Mouse (Mus musculus) forebrain, embryonic 13.5 days (tissue): ENCODE results near the gene Nln. TPM values are rescaled to one million over a fixed set of nuclear protein-coding genes. Genes with fewer than 3 reads are reported as not detected.
A peak's percentile ranks its signal among the peaks of the same experiment; 100 is the strongest.

ENCODE experiments used
- ATAC-seq: fragments of 200-750 bp; cut with Nextera tagmentation; 2 replicates; pipeline ENCODE4 v1.8.0; 2017
- H3K27ac ChIP-seq: fragments of 300-500 bp; sonication (generic); 2 replicates; pipeline ENCODE4 v1.5.1; 2015; ENCODE audit warnings: inconsistent platforms, mild to moderate bottlenecking, moderate library complexity
- H3K27me3 ChIP-seq: fragments of 300-500 bp; sonication (generic); 2 replicates; pipeline ENCODE4 v1.6.1; 2015; ENCODE audit warnings: mild to moderate bottlenecking, inconsistent platforms
- H3K36me3 ChIP-seq: fragments of 300-500 bp; sonication (generic); 2 replicates; pipeline ENCODE4 v1.6.1; 2015; ENCODE audit warnings: mild to moderate bottlenecking, inconsistent platforms; ENCODE audit not compliant: poor library complexity, severe bottlenecking
- H3K4me1 ChIP-seq: fragments of 300-500 bp; sonication (generic); 2 replicates; pipeline ENCODE4 v1.6.1; 2015; ENCODE audit warnings: inconsistent platforms
- H3K4me2 ChIP-seq: fragments of 300-500 bp; sonication (generic); 2 replicates; pipeline ENCODE4 v1.6.1; 2015; ENCODE audit warnings: inconsistent platforms, mild to moderate bottlenecking, moderate library complexity
- H3K4me3 ChIP-seq: fragments of 300-500 bp; sonication (generic); 2 replicates; pipeline ENCODE4 v1.5.1; 2015; ENCODE audit warnings: mild to moderate bottlenecking, inconsistent platforms
- H3K9ac ChIP-seq: fragments of 300-500 bp; sonication (generic); 2 replicates; pipeline ENCODE4 v1.6.1; 2015; ENCODE audit warnings: mild to moderate bottlenecking, inconsistent platforms
- H3K9me3 ChIP-seq: fragments of 300-500 bp; sonication (generic); replicated peaks from 2 replicates; pipeline ENCODE4 v1.6.1; 2016; ENCODE audit warnings: inconsistent platforms
- WGBS: fragments of 180-500 bp; shearing (Covaris S2); methylation state at CpG from one replicate; pipeline ENCODE4 v1.1.7; 2015; 5-methylcytosine and 5-hydroxymethylcytosine counted together
- polyA plus RNA-seq: library from polyadenylated mRNA; unstranded; fragments of >200 nt; fragmentation: Nextera tagmentation; extraction: Ambion mirVana; gene quantifications from 2 replicates; pipeline ENCODE4 v1.2.1, GENCODE M21; 2015

Nln gene
- polyA plus RNA-seq, 1 experiment from 2014 or later = 22.3 TPM

- peaks cover 10% of the 10 kb centered on the region; the same call in 1 of the 2 replicates for H3K36me3 ChIP-seq
- no peak overlapping the region for H3K4me2 ChIP-seq
- peaks cover 11% of the 10 kb centered on the region for H3K4me1 ChIP-seq
- H3K4me3 ChIP-seq = no peak overlapping the region
- H3K27me3 ChIP-seq = no peaks in the 10 kb centered on the region
- peak overlapping the region; percentile 15; the same call in 1 of the 2 replicates for H3K27ac ChIP-seq
- WGBS = 36% methylated on average over 2 of the region's 2 CpGs
- no peaks in the 10 kb centered on the region for H3K9me3 ChIP-seq
- H3K9ac ChIP-seq = no peak overlapping the region
- peak; percentile 43; the same call in 1 of the 2 replicates for ATAC-seq
These were observed 47.3 kb downstream of the Nln start for GRCm38 (mm10) chr13:104061975-104062750.

- H3K4me1 ChIP-seq = peaks cover 11% of the 10 kb centered on the region
- no peaks in the 10 kb centered on the region for H3K27me3 ChIP-seq
- no peak overlapping the region for H3K4me2 ChIP-seq
- H3K9me3 ChIP-seq = no peaks in the 10 kb centered on the region
- no peak overlapping the region for H3K9ac ChIP-seq
- no peak overlapping the region for H3K4me3 ChIP-seq
- 88% methylated on average over 1 of the region's 1 CpGs for WGBS
- no peak overlapping the region for H3K27ac ChIP-seq
- ATAC-seq = no peak
- peaks cover 10% of the 10 kb centered on the region; the same call in 1 of the 2 replicates for H3K36me3 ChIP-seq
These were observed 49.2 kb downstream of the Nln start for GRCm38 (mm10) chr13:104060231-104060630.

GRCm38 (mm10) chr13:104059536-104059935 lies 49.9 kb downstream of the Nln start:
- H3K27ac ChIP-seq = no peak overlapping the region
- no peak overlapping the region for H3K4me2 ChIP-seq
- H3K9me3 ChIP-seq = no peaks in the 10 kb centered on the region
- WGBS = 81% methylated on average over 4 of the region's 4 CpGs
- H3K4me3 ChIP-seq = no peak overlapping the region
- ATAC-seq = no peak
- no peak overlapping the region for H3K9ac ChIP-seq
- peaks cover 10% of the 10 kb centered on the region; the same call in 1 of the 2 replicates for H3K36me3 ChIP-seq
- H3K27me3 ChIP-seq = no peaks in the 10 kb centered on the region
- peaks cover 11% of the 10 kb centered on the region for H3K4me1 ChIP-seq

GRCm38 (mm10) chr13:104058761-104059160 lies 50.7 kb downstream of the Nln start:
- no peak for ATAC-seq

GRCm38 (mm10) chr13:104052271-104052753 lies 57.1 kb downstream of the Nln start:
- WGBS = 93% methylated on average over 9 of the region's 9 CpGs
- Histone ChIP-seq H3K4me3 (no peak overlapping the region), H3K9ac (no peak overlapping the region), H3K36me3 (peaks cover 5% of the 10 kb centered on the region; the same call in 1 of the 2 replicates), H3K4me1 (no peaks in the 10 kb centered on the region), H3K27me3 (no peaks in the 10 kb centered on the region), H3K4me2 (no peak overlapping the region), H3K9me3 (no peaks in the 10 kb centered on the region), H3K27ac (no peak overlapping the region)
- ATAC-seq = no peak

More at GRCm38 (mm10) chr13:104058761-104059160, 50.7 kb downstream of the Nln start:
- Histone ChIP-seq H3K4me2 (no peak overlapping the region), H3K9ac (no peak overlapping the region), H3K4me3 (no peak overlapping the region), H3K27ac (no peak overlapping the region), H3K9me3 (no peaks in the 10 kb centered on the region), H3K36me3 (peaks cover 10% of the 10 kb centered on the region; the same call in 1 of the 2 replicates), H3K27me3 (no peaks in the 10 kb centered on the region), H3K4me1 (peaks cover 11% of the 10 kb centered on the region)
- WGBS = 91% methylated on average over 9 of the region's 9 CpGs

GRCm38 (mm10) chr13:104048835-104049234 lies 60.6 kb downstream of the Nln start:
- H3K4me2 ChIP-seq = no peak overlapping the region
- no peak overlapping the region for H3K27ac ChIP-seq
- H3K4me1 ChIP-seq = no peaks in the 10 kb centered on the region
- WGBS = 57% methylated on average over 3 of the region's 3 CpGs
- H3K9ac ChIP-seq = no peak overlapping the region
- H3K27me3 ChIP-seq = no peaks in the 10 kb centered on the region
- no peak overlapping the region for H3K4me3 ChIP-seq
- peaks cover 18% of the 10 kb centered on the region for H3K36me3 ChIP-seq
- no peaks in the 10 kb centered on the region for H3K9me3 ChIP-seq
- ATAC-seq = peak; percentile 68

- H3K4me2 ChIP-seq = no peak overlapping the region
- H3K4me3 ChIP-seq = no peak overlapping the region
- H3K36me3 ChIP-seq = peaks cover 15% of the 10 kb centered on the region
- H3K27me3 ChIP-seq = no peaks in the 10 kb centered on the region
- WGBS = 82% methylated on average over 4 of the region's 4 CpGs
- H3K9ac ChIP-seq = no peak overlapping the region
- no peak overlapping the region for H3K27ac ChIP-seq
- H3K9me3 ChIP-seq = no peaks in the 10 kb centered on the region
- no peak for ATAC-seq
- H3K4me1 ChIP-seq = 0 out of 2 replicates have a peak, but pooled peaks cover 1% of the 10 kb centered on the region
These were observed 64.3 kb downstream of the Nln start for GRCm38 (mm10) chr13:104045108-104045507.

GRCm38 (mm10) chr13:104044332-104044731 lies 65.1 kb downstream of the Nln start:
- peaks cover 9% of the 10 kb centered on the region; the same call in 1 of the 2 replicates for H3K4me1 ChIP-seq
- no peak overlapping the region for H3K9ac ChIP-seq
- 93% methylated on average over 4 of the region's 4 CpGs for WGBS
- H3K27me3 ChIP-seq = no peaks in the 10 kb centered on the region
- no peak for ATAC-seq
- H3K27ac ChIP-seq = no peak overlapping the region
- H3K36me3 ChIP-seq = peaks cover 14% of the 10 kb centered on the region
- no peak overlapping the region for H3K4me3 ChIP-seq
- no peaks in the 10 kb centered on the region for H3K9me3 ChIP-seq
- no peak overlapping the region for H3K4me2 ChIP-seq

GRCm38 (mm10) chr13:104042738-104043137 lies 66.7 kb downstream of the Nln start:
- Histone ChIP-seq H3K9me3 (no peaks in the 10 kb centered on the region), H3K27me3 (no peaks in the 10 kb centered on the region), H3K4me1 (peaks cover 24% of the 10 kb centered on the region), H3K36me3 (peaks cover 14% of the 10 kb centered on the region), H3K27ac (no peak overlapping the region), H3K9ac (no peak overlapping the region), H3K4me2 (no peak overlapping the region), H3K4me3 (no peak overlapping the region)
- 94% methylated on average over 8 of the region's 8 CpGs for WGBS
- no peak for ATAC-seq

- Histone ChIP-seq H3K4me2 (no peak overlapping the region), H3K4me3 (no peak overlapping the region), H3K9me3 (no peaks in the 10 kb centered on the region), H3K36me3 (peaks cover 14% of the 10 kb centered on the region), H3K9ac (no peak overlapping the region), H3K27ac (no peak overlapping the region), H3K27me3 (no peaks in the 10 kb centered on the region), H3K4me1 (peaks cover 35% of the 10 kb centered on the region)
- 91% methylated on average over 7 of the region's 7 CpGs for WGBS
- no peak for ATAC-seq
These were observed 67.9 kb downstream of the Nln start for GRCm38 (mm10) chr13:104041481-104041880.

- Histone ChIP-seq H3K9me3 (no peaks in the 10 kb centered on the region), H3K27me3 (no peaks in the 10 kb centered on the region), H3K4me1 (peaks cover 40% of the 10 kb centered on the region), H3K27ac (no peak overlapping the region), H3K4me3 (no peak overlapping the region), H3K9ac (no peak overlapping the region), H3K4me2 (no peak overlapping the region), H3K36me3 (peaks cover 10% of the 10 kb centered on the region)
- 90% methylated on average over 4 of the region's 4 CpGs for WGBS
- no peak for ATAC-seq
These were observed 68.5 kb downstream of the Nln start for GRCm38 (mm10) chr13:104040950-104041349.

- no peak for ATAC-seq
- H3K9ac ChIP-seq = no peak overlapping the region
These were observed 69.6 kb downstream of the Nln start for GRCm38 (mm10) chr13:104039861-104040260.

More at GRCm38 (mm10) chr13:104039861-104040260, 69.6 kb downstream of the Nln start:
- peaks cover 1% of the 10 kb centered on the region; the same call in 1 of the 2 replicates for H3K36me3 ChIP-seq
- H3K27ac ChIP-seq = no peak overlapping the region
- peaks cover 50% of the 10 kb centered on the region for H3K4me1 ChIP-seq
- H3K27me3 ChIP-seq = no peaks in the 10 kb centered on the region
- no peaks in the 10 kb centered on the region for H3K9me3 ChIP-seq
- no peak overlapping the region for H3K4me3 ChIP-seq
- WGBS = 53% methylated on average over 4 of the region's 4 CpGs
- no peak overlapping the region for H3K4me2 ChIP-seq
